Mouse (Mus musculus) CH12F3 (cell line): Measurements from ENCODE around the gene Pax8.

ENCODE experiments used
- in situ Hi-C: fragments of 300-500 bp; cut with MboI; formaldehyde crosslinking; loops from 2 replicates; pipeline ENCODE4 v1.14.3; 2020; ENCODE audit warnings: low sequenced_read_pairs

Pax8 gene

GRCm38 (mm10) chr2:24417564-24417963 is 57.8 kb downstream of the Pax8 start:
- in situ Hi-C loops, result loop anchor here (25.0 kb wide), 1 partner anchor 345 kb away; the partner anchor contains the start of gene Cacna1b

GRCm38 (mm10) chr2:24417106-24417505 is 58.3 kb downstream of the Pax8 start:
- in situ Hi-C loops, result loop anchor here (25.0 kb wide), 1 partner anchor 345 kb away; the partner anchor contains the start of gene Cacna1b

- in situ Hi-C loops, result loop anchor here (25.0 kb wide), 1 partner anchor 346 kb away; the partner anchor contains the start of gene Cacna1b
Measured at GRCm38 (mm10) chr2:24416668-24417067, 58.7 kb downstream of the Pax8 start.

GRCm38 (mm10) chr2:24413677-24414076 is 61.7 kb downstream of the Pax8 start:
- in situ Hi-C loops, result loop anchor here (25.0 kb wide), 1 partner anchor 349 kb away; the partner anchor contains the start of gene Cacna1b

- in situ Hi-C loops, result loop anchor here (25.0 kb wide), 1 partner anchor 349 kb away; the partner anchor contains the start of gene Cacna1b
Measured at GRCm38 (mm10) chr2:24413172-24413571, 62.2 kb downstream of the Pax8 start.

GRCm38 (mm10) chr2:24409166-24409565 is 66.2 kb downstream of the Pax8 start:
- in situ Hi-C loops, result loop anchor here (25.0 kb wide), 1 partner anchor 353 kb away; the partner anchor contains the start of gene Cacna1b

- in situ Hi-C loops, result loop anchor here (25.0 kb wide), 1 partner anchor 354 kb away; the partner anchor contains the start of gene Cacna1b
Measured at GRCm38 (mm10) chr2:24407701-24408485, 67.5 kb downstream of the Pax8 start.

GRCm38 (mm10) chr2:24405345-24406012 is 69.9 kb downstream of the Pax8 start:
- in situ Hi-C loops, result loop anchor here (25.0 kb wide), 1 partner anchor 357 kb away; the partner anchor contains the start of gene Cacna1b

- in situ Hi-C loops, result loop anchor here (25.0 kb wide), 1 partner anchor 362 kb away; the partner anchor contains the start of gene Cacna1b
Measured at GRCm38 (mm10) chr2:24400711-24401110, 74.7 kb downstream of the Pax8 start.

GRCm38 (mm10) chr2:24397115-24397514 is 78.3 kb downstream of the Pax8 start:
- in situ Hi-C loops, result no loop called here

- in situ Hi-C loops, result no loop called here
Measured at GRCm38 (mm10) chr2:24393251-24393650, 82.1 kb downstream of the Pax8 start.

- in situ Hi-C loops, result no loop called here
Measured at GRCm38 (mm10) chr2:24387361-24388283, 87.8 kb downstream of the Pax8 start.

GRCm38 (mm10) chr2:24386964-24387320 is 88.5 kb downstream of the Pax8 start:
- in situ Hi-C loops, result no loop called here

- in situ Hi-C loops, result no loop called here
Measured at GRCm38 (mm10) chr2:24386158-24386963, 89.0 kb downstream of the Pax8 start.

GRCm38 (mm10) chr2:24385111-24385961 is 90.1 kb downstream of the Pax8 start:
- in situ Hi-C loops, result no loop called here

GRCm38 (mm10) chr2:24384393-24384792 is 91.0 kb downstream of the Pax8 start:
- in situ Hi-C loops, result no loop called here

- in situ Hi-C loops, result no loop called here
Measured at GRCm38 (mm10) chr2:24383636-24384035, 91.8 kb downstream of the Pax8 start.

- in situ Hi-C loops, result no loop called here
Measured at GRCm38 (mm10) chr2:24382456-24383230, 92.8 kb downstream of the Pax8 start.
